In genomic region chr4:150743103-150743502, GRCm38 (mm10) we compare ENCODE assay signal across 9 mouse cellular contexts.
DNase-seq lines count a peak whose midpoint lies in the region; ATAC-seq lines count a peak whose summit lies in the region.
"Had no signal": no experiment of that assay in that cellular context is flagged by ENCODE, and none has a peak within 500 bp of the region (broad histone marks: within the 10 kb centered on the region; RNA-seq: fewer than 3 reads in every experiment).

No protein-coding gene starts in this region.

- peak; percentile 90 for DNase-seq in ZHBTc4 (ENCODE audit: low read depth, low spot score)
- DNase-seq in forebrain, embryonic 11.5 days (ENCODE audit: low spot score): peak; percentile 73
- DNase-seq in heart, postnatal 4 days: no peak
- DNase-seq in adrenal gland, postnatal 25 days: no peak
- no peak for DNase-seq in natural killer cell, adult 2 months (ENCODE audit: low spot score in 2 of 2)

- no peak overlapping the region for H3K27ac ChIP-seq in forebrain, embryonic 11.5 days (ENCODE audit: low read depth, low read length)
- no peak overlapping the region for H3K27ac ChIP-seq in limb, embryonic 13.5 days
- H3K27ac ChIP-seq in midbrain, embryonic 15.5 days: no peak overlapping the region
- H3K27ac ChIP-seq: macrophage had no signal

- 27% methylated on average over 6 of the region's 6 CpGs for WGBS in forebrain, embryonic 11.5 days
- 36% methylated on average over 6 of the region's 6 CpGs for WGBS in limb, embryonic 13.5 days
- 19% methylated on average over 6 of the region's 6 CpGs for WGBS in midbrain, embryonic 15.5 days

- H3K27me3 ChIP-seq in forebrain, embryonic 11.5 days (ENCODE audit: control insufficient read depth, insufficient read depth, low read length): no peaks in the 10 kb centered on the region
- no peaks in the 10 kb centered on the region for H3K27me3 ChIP-seq in limb, embryonic 13.5 days
- H3K27me3 ChIP-seq in midbrain, embryonic 15.5 days (replicated peaks): no peaks in the 10 kb centered on the region

- no peak overlapping the region for H3K4me3 ChIP-seq in forebrain, embryonic 11.5 days (ENCODE audit: low read depth, low read length)
- H3K4me3 ChIP-seq in limb, embryonic 13.5 days: no peak overlapping the region
- H3K4me3 ChIP-seq in midbrain, embryonic 15.5 days: no peak overlapping the region

- H3K4me1 ChIP-seq in forebrain, embryonic 11.5 days (replicated peaks; ENCODE audit: control insufficient read depth, insufficient read depth, low read length): no peaks in the 10 kb centered on the region
- H3K4me1 ChIP-seq in limb, embryonic 13.5 days: peaks cover 18% of the 10 kb centered on the region
- peaks cover 10% of the 10 kb centered on the region; the same call in 1 of the 2 replicates for H3K4me1 ChIP-seq in midbrain, embryonic 15.5 days

- peak; percentile 67; the same call in 1 of the 2 replicates for ATAC-seq in forebrain, embryonic 11.5 days (replicated peaks; ENCODE audit: low FRiP score)
- no peak; the same call in 1 of the 2 replicates for ATAC-seq in limb, embryonic 13.5 days (ENCODE audit: low FRiP score, low read depth)
- ATAC-seq in midbrain, embryonic 15.5 days (replicated peaks): peak; percentile 62; the same call in 1 of the 2 replicates
- ATAC-seq in frontal cortex, adult (ENCODE audit: low TSS enrichment): no peak

- no peak overlapping the region for H3K9ac ChIP-seq in forebrain, embryonic 11.5 days (ENCODE audit: low read length)
- H3K9ac ChIP-seq in limb, embryonic 13.5 days: no peak overlapping the region
- no peak overlapping the region for H3K9ac ChIP-seq in midbrain, embryonic 15.5 days

- H3K9me3 ChIP-seq in forebrain, embryonic 11.5 days (ENCODE audit: control insufficient read depth, low read length): no peaks in the 10 kb centered on the region
- no peaks in the 10 kb centered on the region for H3K9me3 ChIP-seq in limb, embryonic 13.5 days
- no peaks in the 10 kb centered on the region for H3K9me3 ChIP-seq in midbrain, embryonic 15.5 days

- H3K4me2 ChIP-seq in forebrain, embryonic 11.5 days (ENCODE audit: low read depth, low read length, severe bottlenecking): no peak overlapping the region
- 0 out of 2 replicates have a peak overlapping the region, but pooled peaks have one; percentile 7 for H3K4me2 ChIP-seq in limb, embryonic 13.5 days (replicated peaks)
- H3K4me2 ChIP-seq in midbrain, embryonic 15.5 days: no peak overlapping the region

- no peaks in the 10 kb centered on the region for H3K36me3 ChIP-seq in forebrain, embryonic 11.5 days (ENCODE audit: control insufficient read depth, insufficient read depth, low read length)
- no peaks in the 10 kb centered on the region for H3K36me3 ChIP-seq in limb, embryonic 13.5 days
- H3K36me3 ChIP-seq in midbrain, embryonic 15.5 days (replicated peaks): no peaks in the 10 kb centered on the region

Comparison
In these comparisons a context has a peak if more than half of its experiments do, and no peak if none do; other contexts are left out.
1. DNase-seq: peak in ZHBTc4 (single experiment) and forebrain, embryonic 11.5 days (single experiment); none in heart, postnatal 4 days (single experiment), adrenal gland, postnatal 25 days (single experiment) and natural killer cell, adult 2 months (0 of 2).
2. ATAC-seq: peak in forebrain, embryonic 11.5 days (single experiment) and midbrain, embryonic 15.5 days (single experiment); none in limb, embryonic 13.5 days (single experiment) and frontal cortex, adult (single experiment).